Mouse (Mus musculus): Measurements from ENCODE around the gene Gm45062. TPM values are rescaled to one million over a fixed set of nuclear protein-coding genes. Genes with fewer than 3 reads are reported as not detected.
"Not testable (repeated sequence)": the region's sequence is repeated elsewhere in the genome, so short reads cannot be mapped to it uniquely, and the experiment has no call there.

Gene Gm45062
- polyA plus RNA-seq, 2 experiments from 2014 or later, result 42.6 to 44.3 TPM

GRCm38 (mm10) chr6:8509961-8510863 is 251.0 kb downstream of the Gm45062 start:
- ATAC-seq, result peak; percentile 1

DNA sequence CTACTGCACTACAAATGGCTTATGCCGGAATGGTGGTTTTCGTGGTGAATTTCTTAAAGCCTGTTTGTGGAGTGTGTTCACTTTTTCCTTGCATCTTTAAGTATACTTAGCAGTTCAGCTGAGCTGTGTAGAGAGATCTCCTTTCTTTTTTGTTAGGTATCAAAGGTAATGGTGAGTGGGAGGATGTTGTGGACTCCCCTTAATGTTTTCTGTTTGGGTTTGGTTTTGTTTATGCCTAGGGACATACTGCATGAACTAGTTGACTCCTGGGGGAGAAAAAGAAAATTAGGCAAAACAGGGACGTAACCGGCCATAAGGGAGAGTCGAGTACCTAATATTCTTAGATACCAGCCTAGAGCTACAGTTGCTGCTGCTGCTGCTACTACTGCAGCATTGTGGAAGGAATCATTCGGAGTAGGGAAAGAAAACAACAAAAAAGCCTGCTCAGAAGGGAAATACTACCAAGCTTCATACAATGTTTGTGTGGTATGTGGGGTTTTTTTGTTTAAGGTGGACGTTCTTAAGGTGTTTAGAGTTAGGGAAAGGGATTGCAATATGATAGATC is 251.7 kb downstream of the Gm45062 start:
- ATAC-seq, result peak; percentile 5

DNA sequence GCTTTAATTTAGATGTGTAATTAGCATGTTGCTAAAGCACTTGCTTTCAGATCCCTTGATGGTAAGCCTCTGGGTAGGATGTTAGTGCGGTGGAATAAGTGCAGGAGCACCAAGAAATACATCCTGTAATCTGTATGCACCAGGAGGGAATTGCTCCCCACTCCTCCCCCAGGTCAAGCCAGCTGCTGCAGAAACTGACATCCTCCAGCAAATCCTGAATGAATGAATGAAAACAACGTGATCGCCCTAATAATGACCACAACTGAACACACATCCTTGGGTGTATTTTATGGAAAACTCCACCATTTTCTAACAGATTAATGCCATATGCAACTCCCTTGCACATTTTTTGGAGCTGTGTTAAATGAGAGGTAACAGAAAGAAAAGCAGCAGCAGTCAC is 252.2 kb downstream of the Gm45062 start:
- ATAC-seq, result no peak

- no peak for ATAC-seq
Observed at GRCm38 (mm10) chr6:8512416-8512815, 253.2 kb downstream of the Gm45062 start.

DNA sequence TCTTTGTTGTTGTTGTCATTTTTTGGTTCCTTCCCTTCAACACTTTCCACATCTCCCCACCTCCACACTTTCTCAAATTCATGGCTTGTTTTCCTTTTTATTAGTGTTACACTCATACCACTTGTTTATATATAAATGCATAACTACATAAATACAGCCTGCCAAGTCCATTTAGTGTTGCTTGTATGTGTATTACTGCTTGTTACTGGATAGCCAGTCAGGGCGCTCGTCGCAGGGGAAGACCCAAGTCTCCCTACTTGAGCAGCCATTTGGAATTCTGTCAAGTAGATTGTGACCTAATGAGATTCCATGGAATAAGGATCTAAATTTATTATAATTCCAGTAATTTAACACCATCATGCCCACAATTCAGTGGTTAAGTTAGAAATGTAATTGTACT is 260.4 kb downstream of the Gm45062 start:
- no peak for ATAC-seq

DNA sequence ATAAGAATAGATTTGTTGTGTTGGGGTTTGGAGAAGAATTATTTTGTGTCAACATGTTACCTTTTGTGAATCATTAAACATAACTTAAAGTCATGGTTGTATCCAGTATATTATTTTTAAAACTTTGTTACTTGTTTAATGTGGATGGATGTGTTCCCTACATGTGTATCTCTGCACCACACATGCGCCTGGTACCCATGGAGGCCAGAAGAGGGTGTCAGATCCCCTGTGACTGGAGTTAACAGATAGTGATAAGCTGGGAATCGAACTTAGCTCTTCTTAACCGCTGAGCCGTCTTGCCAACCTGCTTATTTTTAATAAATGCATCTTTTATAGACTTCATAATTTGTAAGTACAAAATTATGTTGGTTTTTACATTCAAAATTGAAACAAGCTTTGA is 262.0 kb downstream of the Gm45062 start:
- ATAC-seq, result no peak

- peak; percentile 40 for ATAC-seq
Observed at GRCm38 (mm10) chr6:8524717-8525116, 265.5 kb downstream of the Gm45062 start.

GRCm38 (mm10) chr6:8531104-8531894 is 272.0 kb downstream of the Gm45062 start:
- ATAC-seq, result no peak

DNA sequence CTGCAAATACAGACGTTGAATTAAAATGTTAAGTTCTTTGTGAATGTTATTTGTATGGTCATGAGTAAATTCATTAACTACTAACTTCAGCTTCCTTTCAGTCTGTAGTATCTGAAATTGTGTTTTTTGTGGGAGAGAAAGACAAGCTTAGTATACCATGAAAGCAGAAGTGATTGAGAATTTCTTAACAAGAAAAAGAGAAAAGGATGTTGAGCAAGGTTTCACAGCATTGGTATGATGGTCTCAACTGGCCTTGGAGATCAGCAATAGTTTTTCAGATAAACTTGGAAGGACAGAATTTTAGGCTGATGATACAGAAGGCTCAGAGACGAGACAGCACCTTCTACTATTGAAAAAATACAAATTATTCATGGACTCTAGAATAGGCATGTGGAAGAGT is 277.7 kb downstream of the Gm45062 start:
- no peak for ATAC-seq

DNA sequence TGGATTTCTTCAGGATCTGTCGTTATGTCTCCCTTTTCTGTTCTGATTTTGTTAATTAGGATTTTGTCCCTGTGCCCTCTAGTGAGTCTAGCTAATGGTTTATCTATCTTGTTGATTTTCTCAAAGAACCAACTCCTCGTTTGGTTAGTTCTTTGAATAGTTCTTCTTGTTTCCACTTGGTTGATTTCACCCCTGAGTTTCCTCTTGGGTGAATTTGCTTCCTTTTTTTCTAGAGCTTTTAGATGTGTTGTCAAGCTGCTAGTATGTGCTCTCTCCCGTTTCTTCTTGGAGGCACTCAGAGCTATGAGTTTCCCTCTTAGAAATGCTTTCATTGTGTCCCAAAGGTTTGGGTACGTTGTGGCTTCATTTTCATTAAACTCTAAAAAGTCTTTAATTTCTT is 282.3 kb downstream of the Gm45062 start:
- not testable (repeated sequence) for ATAC-seq

DNA sequence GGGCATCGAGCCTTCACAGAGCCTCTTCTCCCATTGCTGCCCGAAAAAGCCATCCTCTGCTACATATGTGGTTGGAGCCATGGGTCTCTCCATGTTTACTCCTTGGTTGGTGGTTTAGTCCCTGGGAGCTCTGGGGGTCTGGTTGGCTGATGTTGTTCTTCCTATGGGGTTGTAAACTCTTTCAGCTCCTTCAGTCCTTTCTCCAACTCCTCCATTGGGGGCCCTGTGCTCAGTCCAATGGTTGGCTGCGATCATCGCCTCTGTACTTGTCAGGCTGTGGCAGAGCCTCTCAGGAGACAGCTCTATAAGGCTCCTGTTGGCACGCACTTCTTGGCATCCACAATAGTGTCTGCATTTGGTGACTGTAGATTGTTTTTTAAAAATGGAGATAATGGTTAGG is 285.6 kb downstream of the Gm45062 start:
- no peak for ATAC-seq

DNA sequence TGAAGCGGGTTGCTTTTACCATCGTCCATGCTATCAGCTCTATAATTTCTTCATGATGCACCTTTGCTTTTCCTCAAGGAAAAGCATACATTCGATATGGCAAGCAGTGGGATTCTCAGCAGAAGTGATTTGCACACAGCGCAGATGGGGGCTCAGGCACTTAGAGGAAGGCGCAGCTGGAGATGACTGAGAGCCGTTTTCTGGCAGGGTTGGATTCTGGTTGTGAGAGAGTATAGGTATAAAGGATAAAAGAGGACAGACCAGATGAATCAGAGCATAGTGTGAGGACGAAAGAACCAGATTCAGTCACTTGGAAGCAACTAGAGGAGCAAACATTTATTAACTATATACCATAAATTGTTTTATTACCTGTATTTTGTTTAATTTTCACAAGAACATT is 286.5 kb downstream of the Gm45062 start:
- ATAC-seq, result no peak

- no peak for ATAC-seq
Observed at GRCm38 (mm10) chr6:8551155-8551554, 291.9 kb downstream of the Gm45062 start.

- ATAC-seq, result peak; percentile 65
Observed at GRCm38 (mm10) chr6:8556849-8557571, 297.8 kb downstream of the Gm45062 start.

GRCm38 (mm10) chr6:8560682-8561081 is 301.4 kb downstream of the Gm45062 start:
- no peak for ATAC-seq

DNA sequence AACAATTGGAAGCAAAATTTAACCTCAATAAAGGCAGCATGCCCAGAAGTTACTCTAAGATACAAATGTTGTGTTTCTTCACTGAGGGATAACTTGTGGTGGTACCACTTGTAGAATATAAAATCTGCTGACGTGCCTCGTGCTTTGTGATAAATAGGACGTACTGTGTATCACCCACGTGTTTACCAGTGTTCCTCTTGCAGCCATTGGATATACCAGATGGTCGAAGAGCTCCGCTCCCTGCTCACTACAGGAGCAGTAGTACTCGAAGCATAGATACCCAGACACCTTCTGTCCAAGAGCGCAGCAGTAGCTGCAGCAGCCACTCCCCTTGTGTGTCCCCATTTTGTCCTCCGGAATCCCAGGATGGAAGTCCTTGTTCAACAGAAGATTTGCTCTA is 323.1 kb downstream of the Gm45062 start:
- ATAC-seq, result no peak

- no peak for ATAC-seq
Observed at GRCm38 (mm10) chr6:8583892-8584291, 324.6 kb downstream of the Gm45062 start.

- no peak for ATAC-seq
Observed at GRCm38 (mm10) chr6:8591665-8592064, 332.4 kb downstream of the Gm45062 start.

DNA sequence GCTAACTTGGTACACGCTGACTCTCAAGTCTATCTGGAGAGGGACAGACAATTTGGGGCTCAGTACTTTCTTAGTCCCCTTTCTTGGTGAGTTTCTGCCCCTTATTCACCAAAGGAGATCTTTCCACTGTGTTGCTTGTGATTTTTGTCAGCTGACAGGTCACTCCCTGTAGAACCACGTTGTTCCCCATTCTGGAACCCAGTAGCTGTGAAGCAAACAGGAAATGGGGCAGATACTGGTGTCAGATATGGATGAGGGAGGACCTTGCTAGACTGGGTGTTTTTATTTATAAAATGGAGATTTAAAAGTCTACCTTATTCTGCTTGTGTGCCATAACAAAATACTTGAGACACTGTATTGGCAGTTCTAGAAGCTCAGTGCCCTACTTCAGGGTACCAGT is 358.1 kb downstream of the Gm45062 start:
- ATAC-seq, result peak; percentile 86

DNA sequence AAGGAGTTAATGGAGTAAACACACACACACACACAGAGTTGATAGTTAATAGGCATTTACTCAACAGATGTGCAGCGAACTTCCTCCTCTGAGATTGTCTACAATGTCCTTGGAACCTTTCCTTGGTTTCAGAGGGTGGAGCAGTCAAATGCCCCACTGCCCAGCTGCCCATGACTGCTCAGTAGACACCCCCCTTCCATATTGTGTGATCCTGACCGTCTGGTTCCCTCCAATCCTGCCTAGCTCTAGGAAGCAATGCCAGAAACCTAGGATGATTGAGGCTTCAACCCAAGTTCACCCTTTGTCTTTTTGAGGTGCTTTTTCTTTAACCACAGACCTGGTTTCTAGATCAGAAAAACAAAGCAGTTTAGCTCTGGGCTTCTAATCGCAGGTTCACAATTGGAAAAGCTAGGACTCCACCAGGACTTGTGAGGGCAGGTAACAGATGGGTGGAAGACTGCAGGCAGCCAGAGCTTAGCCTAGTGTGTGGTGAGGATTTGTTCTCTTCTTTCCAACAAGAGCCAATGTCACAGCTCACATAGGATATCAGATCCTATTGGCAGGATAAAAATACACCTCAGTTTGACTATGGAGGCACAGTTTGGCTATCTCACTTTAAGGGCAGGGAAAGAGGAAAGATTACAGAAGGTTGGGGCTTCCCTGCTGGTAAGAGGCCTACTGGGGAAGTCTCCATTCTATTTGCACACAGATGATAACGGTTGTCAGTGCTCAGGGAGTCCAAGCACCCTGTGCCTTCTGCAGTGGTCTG is 360.5 kb downstream of the Gm45062 start:
- ATAC-seq, result no peak

GRCm38 (mm10) chr6:8623045-8623444 is 363.8 kb downstream of the Gm45062 start:
- ATAC-seq, result no peak

GRCm38 (mm10) chr6:8628226-8628625 is 369.0 kb downstream of the Gm45062 start:
- no peak for ATAC-seq

Measured in activated CD4-positive, CD25-positive, alpha-beta regulatory T cell, adult 4 months (primary cell).